Mouse (Mus musculus) MEL (cell line): ENCODE data around the gene Wdr24. TPM values are rescaled to one million over a fixed set of nuclear protein-coding genes. Genes with fewer than 3 reads are reported as not detected.

Experiments used
- DNase-seq: peaks from one replicate; pipeline ENCODE4 v3.0.0; 2011; ENCODE audit warnings: low read depth, low spot score
- H3K27ac ChIP-seq: 2 replicates; pipeline ENCODE4 v1.5.1; 2012; ENCODE audit warnings: low read depth, mild to moderate bottlenecking, control low read depth, low read length, moderate library complexity; ENCODE audit not compliant: control insufficient read depth
- H3K27me3 ChIP-seq, 2 experiments: fragments of 150-350 bp in 1 of 2; sonication (generic) in 1 of 2; 2 replicates each; pipeline ENCODE4 v1.6.1; 2012; ENCODE audit warnings: low read length in 2 of 2, mild to moderate bottlenecking in 2 of 2, improper control_type of control experiment in 1 of 2, moderate library complexity in 1 of 2; ENCODE audit not compliant: insufficient read depth in 2 of 2, control insufficient read depth in 1 of 2
- H3K36me3 ChIP-seq, 2 experiments: 2 replicates each; pipeline ENCODE4 v1.6.1; 2012 to 2014; ENCODE audit warnings: low read length in 2 of 2, improper control_type of control experiment in 1 of 2, inconsistent platforms in 1 of 2, mild to moderate bottlenecking in 1 of 2; ENCODE audit not compliant: insufficient read depth in 2 of 2, control insufficient read depth in 1 of 2
- H3K4me1 ChIP-seq, 2 experiments: fragments of 150-350 bp in 1 of 2; sonication (generic) in 1 of 2; 2 replicates each; pipeline ENCODE4 v1.6.1; 2012; ENCODE audit warnings: low read length in 2 of 2, improper control_type of control experiment in 1 of 2, mild to moderate bottlenecking in 1 of 2; ENCODE audit not compliant: insufficient read depth in 2 of 2, control insufficient read depth in 1 of 2
- H3K4me3 ChIP-seq, 2 experiments: fragments of 150-350 bp in 1 of 2; sonication (generic) in 1 of 2; 2 replicates each; pipeline ENCODE4 v1.5.1; 2012; ENCODE audit warnings: low read depth in 2 of 2, low read length in 2 of 2, mild to moderate bottlenecking in 2 of 2, moderate library complexity in 2 of 2, control low read depth in 1 of 2, improper control_type of control experiment in 1 of 2; ENCODE audit not compliant: control insufficient read depth in 1 of 2, insufficient read depth in 1 of 2
- H3K79me2 ChIP-seq: 2 replicates; pipeline ENCODE4 v1.6.1; 2012; ENCODE audit warnings: mild to moderate bottlenecking, low read length, moderate library complexity; ENCODE audit not compliant: control insufficient read depth, poor library complexity, insufficient read depth
- H3K9ac ChIP-seq: 2 replicates; pipeline ENCODE4 v1.6.1; 2012; ENCODE audit warnings: low read depth, mild to moderate bottlenecking, control low read depth, low read length, moderate library complexity; ENCODE audit not compliant: control insufficient read depth, poor library complexity, severe bottlenecking
- H3K9me3 ChIP-seq: fragments of 150-350 bp; sonication (generic); replicated peaks from 2 replicates; pipeline ENCODE4 v1.6.1; 2012; ENCODE audit warnings: mild to moderate bottlenecking, low read length, improper control_type of control experiment, moderate library complexity; ENCODE audit not compliant: insufficient read depth
- BHLHE40 ChIP-seq: IDR thresholded peaks from 2 replicates; pipeline ENCODE4 v1.6.1; 2012; ENCODE audit warnings: low read depth, mild to moderate bottlenecking, inconsistent platforms, low read length, improper control_type of control experiment, borderline replicate concordance
- CHD1 ChIP-seq: IDR thresholded peaks from 2 replicates; pipeline ENCODE4 v1.6.1; 2012; ENCODE audit warnings: low read depth, mild to moderate bottlenecking, inconsistent platforms, low read length, improper control_type of control experiment
- E2F4 ChIP-seq: IDR thresholded peaks from 2 replicates; pipeline ENCODE4 v1.6.1; 2011; ENCODE audit warnings: low read depth, low read length, improper control_type of control experiment, borderline replicate concordance
- ETS1 ChIP-seq: IDR thresholded peaks from 2 replicates; pipeline ENCODE4 v1.6.1; 2012; ENCODE audit warnings: low read depth, mild to moderate bottlenecking, inconsistent platforms, low read length, improper control_type of control experiment, moderate library complexity
- GABPA ChIP-seq: IDR thresholded peaks from 2 replicates; pipeline ENCODE4 v1.6.1; 2012; ENCODE audit warnings: low read depth, mild to moderate bottlenecking, inconsistent platforms, low read length, improper control_type of control experiment, moderate library complexity
- GATA1 ChIP-seq: IDR thresholded peaks from 2 replicates; pipeline ENCODE4 v1.6.1; 2011; ENCODE audit warnings: low read depth, low read length, improper control_type of control experiment
- JUND ChIP-seq: IDR thresholded peaks from 2 replicates; pipeline ENCODE4 v1.6.1; 2011; ENCODE audit warnings: low read depth, mild to moderate bottlenecking, improper control_type of control experiment, low read length
- KAT2A ChIP-seq: conservative IDR thresholded peaks from 2 replicates; pipeline ENCODE4 v1.6.1; 2012; ENCODE audit warnings: low read depth, low read length, improper control_type of control experiment, inconsistent platforms
- MAFK ChIP-seq: IDR thresholded peaks from 2 replicates; pipeline ENCODE4 v1.6.1; 2011; ENCODE audit warnings: low read depth, mild to moderate bottlenecking, low read length, improper control_type of control experiment, borderline replicate concordance
- MAX ChIP-seq: IDR thresholded peaks from 2 replicates; pipeline ENCODE4 v1.6.1; 2011; ENCODE audit warnings: low read length, improper control_type of control experiment
- MAZ ChIP-seq: IDR thresholded peaks from 2 replicates; pipeline ENCODE4 v1.6.1; 2012; ENCODE audit warnings: low read depth, mild to moderate bottlenecking, inconsistent platforms, low read length, improper control_type of control experiment
- MXI1 ChIP-seq: IDR thresholded peaks from 2 replicates; pipeline ENCODE4 v1.6.1; 2011; ENCODE audit warnings: mild to moderate bottlenecking, low read depth, low read length, improper control_type of control experiment
- MYC ChIP-seq: IDR thresholded peaks from 2 replicates; pipeline ENCODE4 v1.6.1; 2011; ENCODE audit warnings: low read depth, mild to moderate bottlenecking, low read length, improper control_type of control experiment, moderate library complexity
- NELFE ChIP-seq: IDR thresholded peaks from 2 replicates; pipeline ENCODE4 v1.6.1; 2011; ENCODE audit warnings: low read depth, low read length, improper control_type of control experiment
- POLR2AphosphoS5 ChIP-seq: IDR thresholded peaks from 2 replicates; pipeline ENCODE4 v1.6.1; 2012; ENCODE audit warnings: low read depth, borderline replicate concordance, mild to moderate bottlenecking, inconsistent platforms, low read length, moderate library complexity, mixed read lengths
- RCOR1 ChIP-seq: IDR thresholded peaks from 2 replicates; pipeline ENCODE4 v1.6.1; 2012; ENCODE audit warnings: low read depth, mild to moderate bottlenecking, inconsistent platforms, low read length, improper control_type of control experiment
- SMC3 ChIP-seq: IDR thresholded peaks from 2 replicates; pipeline ENCODE4 v1.6.1; 2011; ENCODE audit warnings: low read depth, low read length, improper control_type of control experiment
- USF1 ChIP-seq: IDR thresholded peaks from 2 replicates; pipeline ENCODE4 v1.6.1; 2014; ENCODE audit warnings: low read depth, mild to moderate bottlenecking, inconsistent platforms, low read length, improper control_type of control experiment, moderate library complexity
- USF2 ChIP-seq, 2 experiments: IDR thresholded peaks; 2 replicates each; pipeline ENCODE4 v1.6.1; 2011 to 2012; ENCODE audit warnings: improper control_type of control experiment in 2 of 2, low read length in 2 of 2, borderline replicate concordance in 1 of 2, inconsistent platforms in 1 of 2, low read depth in 1 of 2, mild to moderate bottlenecking in 1 of 2; ENCODE audit not compliant: insufficient read depth in 1 of 2
- ZC3H11A ChIP-seq: IDR thresholded peaks from 2 replicates; pipeline ENCODE4 v1.6.1; 2012; ENCODE audit warnings: low read depth, mild to moderate bottlenecking, inconsistent platforms, low read length, improper control_type of control experiment
- ZMIZ1 ChIP-seq: IDR thresholded peaks from 2 replicates; pipeline ENCODE4 v1.6.1; 2012; ENCODE audit warnings: low read depth, mild to moderate bottlenecking, inconsistent platforms, low read length, improper control_type of control experiment, moderate library complexity
- polyA plus RNA-seq, 2 experiments: library from polyadenylated mRNA; stranded (reverse) in 1 of 2; unstranded in 1 of 2; fragments of >175 nt in 1 of 2; fragments of >200 nt in 1 of 2; gene quantifications; 2 replicates each; pipeline versions ENCODE4 v1.2.1 to v1.2.4; 2012; ENCODE audit warnings: low replicate concordance in 2 of 2, low read depth in 1 of 2; ENCODE audit not compliant: insufficient read length in 2 of 2, insufficient read depth in 1 of 2, missing spikeins in 1 of 2
- total RNA-seq: library from RNA; depleted of rRNA; stranded (reverse); fragments of 300-350 nt; gene quantifications from 2 replicates; pipeline ENCODE4 v1.2.3, GENCODE M21; 2012

The Wdr24 gene
- total and polyA plus RNA-seq, 3 experiments = 35.0 to 38.8 TPM; not detected in 1

DNA sequence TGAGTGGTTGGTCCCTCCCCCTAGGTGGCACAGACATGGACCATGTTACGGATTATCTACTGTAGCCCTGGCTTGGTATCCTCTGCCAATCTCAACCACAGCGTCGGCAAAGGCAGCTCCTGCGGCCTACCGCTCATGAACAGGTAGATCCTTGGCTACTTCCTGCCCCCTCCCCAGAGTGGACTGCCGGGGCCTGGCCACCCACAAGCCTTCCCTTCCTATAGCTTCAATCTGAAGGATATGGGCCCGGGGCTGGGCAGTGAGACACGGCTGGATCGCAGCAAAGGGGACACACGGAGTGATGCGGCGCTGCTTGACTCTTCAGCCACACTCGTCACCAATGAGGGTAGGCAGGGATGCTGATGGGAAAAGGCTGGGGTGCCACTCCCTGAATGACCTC lies 3.6 kb downstream of the Wdr24 start:
- Histone ChIP-seq H3K27ac (no peak overlapping the region), H3K27me3 (no peaks in the 10 kb centered on the region), H3K36me3 (peaks cover 0 to 17% of the 10 kb centered on the region in 2 experiments; a peak in 2 of 4 replicates), H3K4me3 (no peak overlapping the region)
- TF ChIP-seq JUND = no peak
- TF ChIP-seq MAFK = no peak
- TF ChIP-seq POLR2AphosphoS5 = no peak
- no peak for TF ChIP-seq GABPA
- TF ChIP-seq MAZ = no peak
- no peak for TF ChIP-seq RCOR1
- no peak for TF ChIP-seq CHD1
- no peak for TF ChIP-seq MXI1
- TF ChIP-seq E2F4 = no peak
- TF ChIP-seq, all 39 proteins: peak for 0
- Histone ChIP-seq H3K9me3 (no peaks in the 10 kb centered on the region), H3K9ac (no peak overlapping the region), H3K79me2 (peaks cover 53% of the 10 kb centered on the region), H3K4me1 (peaks cover 0 to 42% of the 10 kb centered on the region in 2 experiments; a peak in 2 of 4 replicates)
- DNase-seq = no peak

GRCm38 (mm10) chr17:25827546-25828222 lies 4.3 kb downstream of the Wdr24 start:
- Histone ChIP-seq H3K4me1 (peaks cover 0 to 42% of the 10 kb centered on the region in 2 experiments; a peak in 2 of 4 replicates), H3K27me3 (no peaks in the 10 kb centered on the region), H3K9ac (no peak overlapping the region), H3K36me3 (peaks cover 0 to 16% of the 10 kb centered on the region in 2 experiments; a peak in 2 of 4 replicates), H3K9me3 (no peaks in the 10 kb centered on the region), H3K79me2 (peaks cover 60% of the 10 kb centered on the region), H3K27ac (no peak overlapping the region), H3K4me3 (no peak overlapping the region)
- DNase-seq = no peak
- TF ChIP-seq BHLHE40 = no peak
- TF ChIP-seq SMC3 = no peak

DNA sequence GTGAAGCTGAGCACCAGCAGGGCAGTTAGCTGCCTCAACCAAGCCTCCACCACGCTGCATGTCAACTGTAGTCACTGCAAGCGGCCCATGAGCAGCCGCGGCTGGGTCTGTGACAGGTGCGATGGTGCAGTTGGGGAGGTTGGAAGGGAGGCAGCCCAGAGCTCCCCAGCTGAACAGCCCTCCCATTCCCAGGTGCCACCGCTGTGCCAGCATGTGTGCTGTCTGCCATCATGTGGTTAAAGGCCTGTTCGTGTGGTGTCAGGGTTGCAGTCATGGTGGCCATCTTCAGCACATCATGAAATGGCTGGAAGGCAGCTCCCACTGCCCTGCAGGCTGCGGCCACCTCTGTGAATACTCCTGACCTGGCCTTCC lies 4.8 kb downstream of the Wdr24 start:
- no peak for DNase-seq
- Histone ChIP-seq H3K4me1 (peaks cover 0 to 38% of the 10 kb centered on the region in 2 experiments; a peak in 2 of 4 replicates), H3K9me3 (no peaks in the 10 kb centered on the region), H3K27me3 (no peaks in the 10 kb centered on the region), H3K27ac (0 out of 2 replicates have a peak overlapping the region, but pooled peaks have one; percentile 27), H3K9ac (peak overlapping the region; percentile 83; the same call in 1 of the 2 replicates), H3K4me3 (peak overlapping the region in 1 of 2 experiments; percentile 81; a peak in 2 of 4 replicates), H3K36me3 (peaks cover 0 to 13% of the 10 kb centered on the region in 2 experiments; a peak in 2 of 4 replicates), H3K79me2 (peaks cover 62% of the 10 kb centered on the region)
- TF ChIP-seq ZC3H11A (no peak), ZMIZ1 (no peak), NELFE (no peak), E2F4 (no peak), KAT2A (no peak), ETS1 (no peak), MAX (no peak), RCOR1 (no peak), USF2 (IDR thresholded peaks at IDR 0.05; ENCODE audit: borderline replicate concordance in 1 of 2, insufficient read depth in 1 of 2, low read depth in 1 of 2, low read length in 2 of 2) (no peak), GATA1 (no peak), MYC (no peak), USF1 (no peak)
